Mouse (Mus musculus) limb, embryonic 13.5 days (tissue): Measurements from ENCODE around the gene Smim6. TPM values are rescaled to one million over a fixed set of nuclear protein-coding genes. Genes with fewer than 3 reads are reported as not detected.
A peak's percentile ranks its signal among the peaks of the same experiment; 100 is the strongest.

Experiments
- ATAC-seq: fragments of 200-750 bp; cut with Nextera tagmentation; 2 replicates; pipeline ENCODE4 v1.8.0; 2017; ENCODE audit warnings: low read depth, moderate number of reproducible peaks, moderate TSS enrichment; ENCODE audit not compliant: low FRiP score
- H3K27ac ChIP-seq: fragments of 300-500 bp; sonication (generic); 2 replicates; pipeline ENCODE4 v1.5.1; 2015; ENCODE audit warnings: inconsistent platforms, mild to moderate bottlenecking, moderate library complexity
- H3K27me3 ChIP-seq: fragments of 300-500 bp; sonication (generic); 2 replicates; pipeline ENCODE4 v1.6.1; 2015; ENCODE audit warnings: mild to moderate bottlenecking, inconsistent platforms
- H3K36me3 ChIP-seq: fragments of 300-500 bp; sonication (generic); 2 replicates; pipeline ENCODE4 v1.6.1; 2015; ENCODE audit warnings: inconsistent platforms, mild to moderate bottlenecking, moderate library complexity
- H3K4me1 ChIP-seq: fragments of 300-500 bp; sonication (generic); 2 replicates; pipeline ENCODE4 v1.6.1; 2015; ENCODE audit warnings: inconsistent platforms
- H3K4me2 ChIP-seq: fragments of 300-500 bp; sonication (generic); replicated peaks from 2 replicates; pipeline ENCODE4 v1.6.1; 2015; ENCODE audit warnings: inconsistent platforms, mild to moderate bottlenecking, moderate library complexity
- H3K4me3 ChIP-seq: fragments of 300-500 bp; sonication (generic); 2 replicates; pipeline ENCODE4 v1.5.1; 2015; ENCODE audit warnings: moderate library complexity, mild to moderate bottlenecking, inconsistent platforms
- H3K9ac ChIP-seq: fragments of 300-500 bp; sonication (generic); 2 replicates; pipeline ENCODE4 v1.6.1; 2015; ENCODE audit warnings: mild to moderate bottlenecking, inconsistent platforms
- H3K9me3 ChIP-seq: fragments of 300-500 bp; sonication (generic); 2 replicates; pipeline ENCODE4 v1.6.1; 2016; ENCODE audit warnings: inconsistent platforms
- WGBS: fragments of 180-500 bp; shearing (Covaris S2); methylation state at CpG from one replicate; pipeline ENCODE4 v1.1.7; 2015; 5-methylcytosine and 5-hydroxymethylcytosine counted together
- polyA plus RNA-seq: library from polyadenylated mRNA; unstranded; fragments of >200 nt; fragmentation: Nextera tagmentation; extraction: Ambion mirVana; gene quantifications from 2 replicates; pipeline ENCODE4 v1.2.1, GENCODE M21; 2015

The Smim6 gene
- polyA plus RNA-seq, 1 experiment from 2014 or later, result 1.4 TPM

DNA sequence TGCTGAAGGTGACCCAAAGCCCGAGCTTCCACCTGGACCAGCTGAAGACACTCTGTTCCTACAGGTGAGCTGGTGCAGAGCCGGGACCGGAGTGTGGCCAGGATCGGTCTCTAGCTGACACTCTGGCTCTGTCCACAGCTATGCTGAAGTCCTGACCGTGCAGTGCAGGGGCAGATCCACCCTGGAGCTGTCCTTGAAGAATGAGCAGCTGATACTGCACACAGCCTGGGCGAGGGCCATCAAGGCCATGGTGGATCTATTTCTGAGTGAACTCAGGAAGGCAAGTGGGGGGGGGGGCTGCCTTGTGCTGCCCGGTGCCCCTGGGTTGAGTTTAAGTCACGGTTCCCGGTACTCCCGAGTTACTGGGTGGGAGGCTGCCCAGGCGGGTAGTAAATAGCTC lies 25.4 kb upstream of the Smim6 start:
- no peak; the same call in 1 of the 2 replicates for ATAC-seq
- 83% methylated on average over 11 of the region's 11 CpGs for WGBS
- no peaks in the 10 kb centered on the region for H3K4me1 ChIP-seq
- H3K27me3 ChIP-seq, result peaks cover 37% of the 10 kb centered on the region
- H3K4me2 ChIP-seq, result no peak overlapping the region
- H3K9ac ChIP-seq, result no peak overlapping the region
- H3K27ac ChIP-seq, result no peak overlapping the region
- H3K36me3 ChIP-seq, result no peaks in the 10 kb centered on the region
- H3K4me3 ChIP-seq, result no peak overlapping the region
- H3K9me3 ChIP-seq, result no peaks in the 10 kb centered on the region

GRCm38 (mm10) chr11:115888020-115888419 lies 23.8 kb upstream of the Smim6 start:
- peaks cover 21% of the 10 kb centered on the region for H3K27me3 ChIP-seq
- 86% methylated on average over 5 of the region's 5 CpGs for WGBS
- H3K4me1 ChIP-seq, result no peaks in the 10 kb centered on the region
- H3K4me3 ChIP-seq, result no peak overlapping the region
- no peak overlapping the region for H3K4me2 ChIP-seq
- H3K9me3 ChIP-seq, result no peaks in the 10 kb centered on the region
- ATAC-seq, result no peak
- H3K27ac ChIP-seq, result no peak overlapping the region
- H3K36me3 ChIP-seq, result peaks cover 6% of the 10 kb centered on the region
- H3K9ac ChIP-seq, result no peak overlapping the region

DNA sequence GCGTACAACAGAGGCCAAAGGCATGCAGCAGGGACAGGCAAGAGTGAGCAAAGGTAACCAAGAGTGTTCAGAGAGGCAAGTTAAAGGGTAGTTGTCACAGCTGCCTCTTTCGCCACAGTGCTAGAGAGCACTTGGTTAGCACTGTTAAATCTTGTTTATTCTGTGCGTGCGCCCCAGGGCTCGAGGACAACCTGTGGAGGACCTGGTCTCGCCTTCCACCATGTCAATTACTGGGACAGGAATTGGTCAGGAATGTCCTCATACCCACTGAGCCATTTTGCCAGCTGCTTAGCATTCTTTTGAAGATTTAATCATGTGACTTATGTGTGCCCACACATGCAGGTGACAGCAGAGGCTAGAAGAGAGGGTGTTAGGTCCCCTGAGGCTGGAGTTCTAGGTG lies 22.7 kb upstream of the Smim6 start:
- Histone ChIP-seq H3K36me3 (peaks cover 18% of the 10 kb centered on the region), H3K4me2 (no peak overlapping the region), H3K4me3 (no peak overlapping the region), H3K9me3 (no peaks in the 10 kb centered on the region), H3K27me3 (peaks cover 10% of the 10 kb centered on the region), H3K27ac (no peak overlapping the region), H3K4me1 (no peaks in the 10 kb centered on the region), H3K9ac (no peak overlapping the region)
- WGBS, result 77% methylated on average over 6 of the region's 6 CpGs
- no peak for ATAC-seq

GRCm38 (mm10) chr11:115892213-115892612 lies 19.6 kb upstream of the Smim6 start:
- no peak overlapping the region; the same call in 1 of the 2 replicates for H3K9ac ChIP-seq
- no peak overlapping the region for H3K4me2 ChIP-seq
- no peak overlapping the region for H3K4me3 ChIP-seq
- no peaks in the 10 kb centered on the region for H3K9me3 ChIP-seq
- H3K4me1 ChIP-seq, result no peaks in the 10 kb centered on the region
- no peak for ATAC-seq
- H3K27ac ChIP-seq, result no peak overlapping the region
- peaks cover 47% of the 10 kb centered on the region for H3K36me3 ChIP-seq
- no peaks in the 10 kb centered on the region for H3K27me3 ChIP-seq
- WGBS, result 68% methylated on average over 6 of the region's 6 CpGs

GRCm38 (mm10) chr11:115893071-115893470 lies 18.7 kb upstream of the Smim6 start:
- H3K27me3 ChIP-seq, result no peaks in the 10 kb centered on the region
- ATAC-seq, result no peak
- peaks cover 51% of the 10 kb centered on the region for H3K36me3 ChIP-seq
- no peak overlapping the region for H3K27ac ChIP-seq
- no peak overlapping the region for H3K9ac ChIP-seq
- no peak overlapping the region for H3K4me2 ChIP-seq
- H3K9me3 ChIP-seq, result no peaks in the 10 kb centered on the region
- 89% methylated on average over 9 of the region's 9 CpGs for WGBS
- no peak overlapping the region for H3K4me3 ChIP-seq
- no peaks in the 10 kb centered on the region for H3K4me1 ChIP-seq

DNA sequence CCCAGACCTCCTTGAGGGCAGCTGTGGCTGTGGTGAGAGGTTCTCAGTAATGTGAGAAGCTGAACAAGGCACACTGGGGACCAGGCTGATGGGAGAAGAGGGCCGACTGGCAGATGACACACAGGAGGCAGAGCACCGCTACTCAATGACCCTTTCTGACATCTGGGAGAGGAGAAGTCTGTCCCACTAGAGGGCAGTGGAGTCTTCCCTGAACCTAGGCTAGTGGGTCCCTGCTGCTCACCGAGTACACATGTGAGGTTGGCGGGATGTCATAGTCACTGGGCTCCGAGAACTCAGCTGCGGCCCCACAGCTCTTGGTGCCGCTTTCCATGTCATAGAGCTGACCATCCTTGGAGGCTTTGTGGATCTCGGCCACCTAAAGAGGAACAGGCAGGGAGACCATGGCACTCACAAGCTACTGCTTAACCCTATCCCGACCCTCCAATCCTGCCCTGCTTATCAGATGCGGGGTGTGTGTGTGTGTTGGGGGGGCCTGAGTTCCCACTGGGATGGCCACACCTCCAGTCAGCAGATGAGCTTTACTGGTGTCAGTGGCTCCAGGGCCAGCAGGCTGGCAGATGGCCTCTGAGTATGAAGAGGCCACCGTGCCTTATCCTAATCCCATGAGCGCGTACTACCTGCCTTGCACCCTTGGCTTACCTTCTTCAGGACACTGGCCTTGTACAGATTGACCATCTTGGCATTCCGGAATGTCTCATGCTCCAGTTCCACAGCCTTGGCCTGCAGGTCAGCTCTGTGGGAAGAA lies 16.9 kb upstream of the Smim6 start:
- no peak overlapping the region for H3K4me3 ChIP-seq
- no peak for ATAC-seq
- 70% methylated on average over 14 of the region's 14 CpGs for whole genome bisulfite sequencing
- peaks cover 14% of the 10 kb centered on the region for H3K4me1 ChIP-seq
- H3K9me3 ChIP-seq, result no peaks in the 10 kb centered on the region
- no peak overlapping the region; the same call in 1 of the 2 replicates for H3K9ac ChIP-seq
- H3K27ac ChIP-seq, result no peak overlapping the region
- H3K36me3 ChIP-seq, result peaks cover 51% of the 10 kb centered on the region
- H3K27me3 ChIP-seq, result no peaks in the 10 kb centered on the region
- H3K4me2 ChIP-seq, result no peak overlapping the region

DNA sequence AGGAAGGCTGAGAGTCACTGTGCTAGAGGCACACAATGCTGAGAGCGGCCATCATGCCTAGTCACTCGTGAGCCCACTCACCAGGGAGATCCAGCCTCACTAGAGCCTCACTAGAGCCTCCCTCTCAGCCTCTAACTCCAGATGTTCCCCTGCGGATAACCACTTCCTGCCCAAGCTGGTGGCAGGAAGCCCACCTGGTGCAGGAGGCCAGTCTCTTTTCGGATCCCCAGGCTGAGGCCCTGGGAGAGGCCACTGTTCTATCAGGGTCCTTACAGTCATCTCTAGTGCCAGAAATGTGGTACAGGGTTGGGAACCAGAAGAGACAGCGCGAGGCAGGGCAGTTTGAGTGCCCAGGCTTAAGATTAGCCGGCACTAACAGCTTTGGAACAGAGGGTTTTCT lies 13.4 kb upstream of the Smim6 start:
- Histone ChIP-seq H3K4me1 (peaks cover 38% of the 10 kb centered on the region), H3K9me3 (no peaks in the 10 kb centered on the region), H3K36me3 (peaks cover 41% of the 10 kb centered on the region), H3K4me2 (no peak overlapping the region), H3K9ac (no peak overlapping the region), H3K27me3 (no peaks in the 10 kb centered on the region), H3K4me3 (no peak overlapping the region), H3K27ac (no peak overlapping the region)
- 70% methylated on average over 7 of the region's 7 CpGs for WGBS
- no peak for ATAC-seq

- H3K36me3 ChIP-seq, result peaks cover 36% of the 10 kb centered on the region
- H3K27ac ChIP-seq, result no peak overlapping the region
- no peak overlapping the region for H3K4me3 ChIP-seq
- H3K4me1 ChIP-seq, result peaks cover 41% of the 10 kb centered on the region
- ATAC-seq, result no peak
- no peaks in the 10 kb centered on the region for H3K9me3 ChIP-seq
- 16% methylated on average over 4 of the region's 4 CpGs for WGBS
- H3K27me3 ChIP-seq, result no peaks in the 10 kb centered on the region
- no peak overlapping the region for H3K9ac ChIP-seq
- H3K4me2 ChIP-seq, result no peak overlapping the region
Measured at GRCm38 (mm10) chr11:115898886-115899285, 12.9 kb upstream of the Smim6 start.

GRCm38 (mm10) chr11:115899486-115900266 lies 12.1 kb upstream of the Smim6 start, which contains the start of gene Smim5:
Gene Smim5, plus strand, starts transcription at chr11:115899966.
- 33% methylated on average over 16 of the region's 16 CpGs for WGBS
- no peaks in the 10 kb centered on the region for H3K27me3 ChIP-seq
- peaks cover 45% of the 10 kb centered on the region for H3K4me1 ChIP-seq
- peak within 1 kb of the TSS; percentile 39; the same call in 1 of the 2 replicates for H3K9ac ChIP-seq
- peaks cover 32% of the 10 kb centered on the region for H3K36me3 ChIP-seq
- peak within 1 kb of the TSS; percentile 31 for H3K4me2 ChIP-seq
- ATAC-seq, result peak; percentile 49; the same call in 1 of the 2 replicates
- H3K9me3 ChIP-seq, result no peaks in the 10 kb centered on the region
- H3K4me3 ChIP-seq, result peak within 1 kb of the TSS; percentile 12
- 0 out of 2 replicates have a peak within 1 kb of the TSS, but pooled peaks have one; percentile 28 for H3K27ac ChIP-seq

- Histone ChIP-seq H3K9me3 (no peaks in the 10 kb centered on the region), H3K4me3 (peak overlapping the region; percentile 12), H3K9ac (no peak overlapping the region), H3K27me3 (no peaks in the 10 kb centered on the region), H3K36me3 (peaks cover 27% of the 10 kb centered on the region), H3K27ac (no peak overlapping the region; the same call in 1 of the 2 replicates), H3K4me2 (peak overlapping the region; percentile 31), H3K4me1 (peaks cover 45% of the 10 kb centered on the region)
- WGBS, result 74% methylated on average over 8 of the region's 8 CpGs
- ATAC-seq, result no peak
Measured at GRCm38 (mm10) chr11:115900561-115901337, 11.1 kb upstream of the Smim6 start.

GRCm38 (mm10) chr11:115901338-115902161 lies 10.3 kb upstream of the Smim6 start:
- H3K27me3 ChIP-seq, result no peaks in the 10 kb centered on the region
- H3K9ac ChIP-seq, result no peak overlapping the region
- peaks cover 45% of the 10 kb centered on the region for H3K4me1 ChIP-seq
- WGBS, result 85% methylated on average over 9 of the region's 9 CpGs
- H3K4me2 ChIP-seq, result no peak overlapping the region; the same call in 1 of the 2 replicates
- H3K9me3 ChIP-seq, result no peaks in the 10 kb centered on the region
- peak overlapping the region; percentile 12; the same call in 1 of the 2 replicates for H3K4me3 ChIP-seq
- ATAC-seq, result no peak
- peaks cover 21% of the 10 kb centered on the region for H3K36me3 ChIP-seq
- peak overlapping the region; percentile 48; the same call in 1 of the 2 replicates for H3K27ac ChIP-seq
